Mouse (Mus musculus) heart, adult 2 months (tissue): ENCODE data around the gene Jak3. TPM values are rescaled to one million over a fixed set of nuclear protein-coding genes. Genes with fewer than 3 reads are reported as not detected.

Experiments
- DNase-seq, 2 experiments: peaks; one replicate each; pipeline ENCODE4 v3.0.0; 2021
- H3K27ac ChIP-seq: fragments of 200-600 bp; 2 replicates; pipeline ENCODE4 v1.8.1; 2022
- H3K27me3 ChIP-seq: fragments of 200-500 bp; 2 replicates; pipeline ENCODE4 v1.6.1; 2012; ENCODE audit warnings: mild to moderate bottlenecking, low read length, inconsistent platforms, mixed read lengths; ENCODE audit not compliant: control insufficient read depth, insufficient read depth
- H3K36me3 ChIP-seq: fragments of 200-500 bp; 2 replicates; pipeline ENCODE4 v1.6.1; 2012; ENCODE audit warnings: low read length, inconsistent platforms; ENCODE audit not compliant: control insufficient read depth, insufficient read depth
- H3K4me1 ChIP-seq: fragments of 200-500 bp; 2 replicates; pipeline ENCODE4 v1.6.1; 2011; ENCODE audit warnings: low read length; ENCODE audit not compliant: control insufficient read depth, insufficient read depth
- H3K4me3 ChIP-seq: fragments of 200-600 bp; 2 replicates; pipeline ENCODE4 v1.8.1; 2022
- H3K79me2 ChIP-seq: fragments of 200-500 bp; replicated peaks from 2 replicates; pipeline ENCODE4 v1.6.1; 2012; ENCODE audit warnings: mild to moderate bottlenecking, inconsistent platforms, low read length, moderate library complexity, mixed read lengths; ENCODE audit not compliant: control insufficient read depth, insufficient read depth
- H3K9ac ChIP-seq: fragments of 200-500 bp; 2 replicates; pipeline ENCODE4 v1.6.1; 2012; ENCODE audit warnings: low read depth, mild to moderate bottlenecking, control low read depth, inconsistent platforms, low read length, mixed read lengths
- CTCF ChIP-seq: fragments of 200-600 bp; IDR thresholded peaks from 2 replicates; pipeline ENCODE4 v1.8.1; 2022; ENCODE audit warnings: antibody characterized with exemption, mild to moderate bottlenecking, moderate library complexity
- EP300 ChIP-seq: fragments of 200-500 bp; IDR thresholded peaks from 2 replicates; pipeline ENCODE4 v1.6.1; 2011; ENCODE audit warnings: low read depth, low read length, control low read depth; ENCODE audit not compliant: insufficient read depth
- POLR2A ChIP-seq: fragments of 200-500 bp; IDR thresholded peaks from 2 replicates; pipeline ENCODE4 v1.6.1; 2011; ENCODE audit warnings: mild to moderate bottlenecking, low read depth, low read length, control low read depth; ENCODE audit not compliant: insufficient read depth
- WGBS: fragments of 180-500 bp; shearing (Covaris S2); methylation state at CpG from one replicate; pipeline ENCODE4 v1.1.7; 2018; 5-methylcytosine and 5-hydroxymethylcytosine counted together
- intact Hi-C: fragments of 180-260 bp; cut with DNase I; formaldehyde crosslinking; loops from one replicate; pipeline ENCODE4 v1.15.1; 2025
- polyA plus RNA-seq: library from polyadenylated mRNA; depleted of rRNA; stranded (reverse); fragments of >200 nt; gene quantifications from 2 replicates; pipeline ENCODE4 v1.2.3, GENCODE M21; 2012
- total RNA-seq, 2 experiments: library from RNA; stranded (reverse); gene quantifications; 2 replicates each; pipeline ENCODE4 v1.2.3; 2021

Jak3 gene
- total and polyA plus RNA-seq, 3 experiments = 8.1 to 23.3 (median 8.6) TPM

DNA sequence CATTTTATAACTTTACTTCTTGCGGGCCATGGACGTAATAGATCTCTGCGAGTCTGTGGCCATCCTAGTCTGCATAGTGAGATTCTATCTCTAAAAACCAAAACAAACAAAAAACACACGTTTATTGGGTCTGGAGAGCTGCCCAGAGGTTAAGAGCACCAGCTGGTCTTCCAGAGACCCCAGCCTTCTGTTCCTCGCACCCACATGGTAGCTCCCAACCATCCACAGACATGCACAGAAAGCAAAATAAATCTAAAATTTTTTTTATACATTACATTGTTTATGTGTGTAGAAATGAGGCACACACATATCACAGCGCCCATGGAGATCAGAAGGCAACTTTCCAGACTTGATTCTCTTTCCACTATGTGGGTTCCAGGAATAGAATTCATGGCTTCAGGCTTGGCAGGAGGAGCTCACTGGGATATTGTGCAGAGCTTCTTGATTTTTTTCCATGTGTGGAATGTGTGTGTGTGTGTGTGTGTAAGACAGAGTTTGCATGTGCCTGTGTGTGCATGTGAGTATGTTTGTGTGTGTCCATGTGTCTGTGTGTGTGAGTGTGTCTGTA, 3.8 kb upstream of the Jak3 start:
- no peaks in the 10 kb centered on the region for H3K79me2 ChIP-seq
- H3K4me3 ChIP-seq = peak overlapping the region; percentile 57
- 61% methylated on average over 6 of the region's 6 CpGs for WGBS
- TF ChIP-seq CTCF (no peak), EP300 (no peak), POLR2A (no peak)
- intact Hi-C loops = no loop called here
- peaks cover 5% of the 10 kb centered on the region for H3K4me1 ChIP-seq
- DNase-seq = no peak
- H3K9ac ChIP-seq = peak overlapping the region; percentile 67
- peak overlapping the region; percentile 80 for H3K27ac ChIP-seq
- H3K36me3 ChIP-seq = no peaks in the 10 kb centered on the region
- H3K27me3 ChIP-seq = no peaks in the 10 kb centered on the region

GRCm38 (mm10) chr8:71674071-71674470, 2.0 kb upstream of the Jak3 start:
- intact Hi-C loops = no loop called here
- TF ChIP-seq CTCF (no peak), POLR2A (no peak), EP300 (no peak)
- H3K27me3 ChIP-seq = no peaks in the 10 kb centered on the region
- no peaks in the 10 kb centered on the region for H3K36me3 ChIP-seq
- no peaks in the 10 kb centered on the region for H3K79me2 ChIP-seq
- 70% methylated on average over 2 of the region's 2 CpGs for WGBS
- H3K4me1 ChIP-seq = peaks cover 5% of the 10 kb centered on the region; the same call in 1 of the 2 replicates
- H3K9ac ChIP-seq = no peak overlapping the region
- no peak overlapping the region for H3K4me3 ChIP-seq
- H3K27ac ChIP-seq = no peak overlapping the region
- DNase-seq = no peak

DNA sequence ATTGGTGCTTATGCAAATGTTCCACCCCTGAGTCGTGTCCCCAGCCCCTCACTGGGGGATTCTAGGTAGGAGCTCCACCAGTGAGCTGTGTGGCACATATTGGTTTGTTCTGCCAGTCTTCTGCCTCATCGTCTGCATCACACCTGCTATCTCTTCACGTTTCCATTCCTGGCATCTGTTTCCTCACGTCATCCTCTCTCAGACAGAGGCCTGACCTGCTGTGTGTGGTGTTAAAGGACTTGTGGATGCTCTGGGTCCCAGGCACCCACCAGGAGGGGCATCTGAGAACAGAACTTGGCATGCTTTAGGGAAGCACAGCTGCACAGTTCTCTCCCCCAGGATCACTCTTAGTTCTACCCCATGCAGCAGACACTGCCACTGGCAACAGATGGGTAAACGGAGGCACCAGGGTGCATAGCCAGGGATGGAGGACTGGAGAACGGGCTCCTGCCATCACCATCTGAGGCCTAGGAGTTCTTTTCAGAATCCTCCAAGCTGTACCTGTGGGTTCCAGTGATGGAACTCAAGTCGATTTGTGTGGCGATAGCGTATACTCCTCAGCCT, 558 bp upstream of the Jak3 start:
- Histone ChIP-seq H3K4me3 (peak overlapping the region; percentile 76), H3K4me1 (peaks cover 7% of the 10 kb centered on the region; the same call in 1 of the 2 replicates), H3K36me3 (no peaks in the 10 kb centered on the region), H3K9ac (peak overlapping the region; percentile 8), H3K79me2 (no peaks in the 10 kb centered on the region), H3K27me3 (no peaks in the 10 kb centered on the region), H3K27ac (peak overlapping the region; percentile 98)
- no peak for TF ChIP-seq POLR2A
- no peak for TF ChIP-seq EP300
- TF ChIP-seq CTCF = no peak
- intact Hi-C loops = loop anchor here (1.0 kb wide), 1 partner anchor 26 kb away; the partner anchor contains the start of gene B3gnt3
- no peak for DNase-seq
- 48% methylated on average over 9 of the region's 9 CpGs for WGBS

- Histone ChIP-seq H3K27ac (peak overlapping the region; percentile 98), H3K4me3 (peak overlapping the region; percentile 76), H3K79me2 (no peaks in the 10 kb centered on the region), H3K9ac (peak overlapping the region; percentile 96), H3K36me3 (no peaks in the 10 kb centered on the region), H3K27me3 (no peaks in the 10 kb centered on the region), H3K4me1 (peaks cover 7% of the 10 kb centered on the region; the same call in 1 of the 2 replicates)
- intact Hi-C loops = loop anchor here (1.0 kb wide), 1 partner anchor 24 kb away; the partner anchor contains the start of gene B3gnt3
- no peak for DNase-seq
- 37% methylated on average over 9 of the region's 9 CpGs for WGBS
- TF ChIP-seq CTCF = no peak
- no peak for TF ChIP-seq POLR2A
- TF ChIP-seq EP300 = no peak
Observed at GRCm38 (mm10) chr8:71676803-71677202, 707 bp downstream of the Jak3 start.

DNA sequence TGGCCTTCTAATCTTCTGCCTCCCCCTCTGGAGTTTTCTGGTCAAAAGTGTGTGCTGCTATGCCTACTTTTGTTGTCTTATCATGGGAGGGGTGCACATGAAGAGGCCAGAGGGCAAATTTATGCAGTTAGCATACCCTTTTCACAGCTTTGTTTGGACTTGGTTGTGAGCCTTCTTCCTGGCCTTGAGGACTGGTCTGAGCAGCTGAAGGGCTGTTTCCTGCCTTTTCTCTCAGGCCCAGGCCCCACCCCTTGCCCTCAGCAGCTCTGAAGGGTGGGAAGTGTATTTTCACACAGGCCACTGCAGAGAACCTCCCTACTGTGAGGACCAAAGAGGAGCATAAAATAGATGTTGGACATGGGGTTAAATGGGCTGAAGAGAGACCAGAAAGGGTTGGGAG, 1.5 kb downstream of the Jak3 start:
- Histone ChIP-seq H3K36me3 (no peaks in the 10 kb centered on the region), H3K4me3 (peak overlapping the region; percentile 76; the same call in 1 of the 2 replicates), H3K4me1 (peaks cover 7% of the 10 kb centered on the region; the same call in 1 of the 2 replicates), H3K79me2 (no peaks in the 10 kb centered on the region), H3K9ac (peak overlapping the region; percentile 20; the same call in 1 of the 2 replicates), H3K27me3 (no peaks in the 10 kb centered on the region), H3K27ac (peak overlapping the region; percentile 98)
- TF ChIP-seq POLR2A (peak; percentile 80), CTCF (no peak), EP300 (no peak)
- intact Hi-C loops = no loop called here
- DNase-seq = peak in 1 of 2 experiments; percentile 65

DNA sequence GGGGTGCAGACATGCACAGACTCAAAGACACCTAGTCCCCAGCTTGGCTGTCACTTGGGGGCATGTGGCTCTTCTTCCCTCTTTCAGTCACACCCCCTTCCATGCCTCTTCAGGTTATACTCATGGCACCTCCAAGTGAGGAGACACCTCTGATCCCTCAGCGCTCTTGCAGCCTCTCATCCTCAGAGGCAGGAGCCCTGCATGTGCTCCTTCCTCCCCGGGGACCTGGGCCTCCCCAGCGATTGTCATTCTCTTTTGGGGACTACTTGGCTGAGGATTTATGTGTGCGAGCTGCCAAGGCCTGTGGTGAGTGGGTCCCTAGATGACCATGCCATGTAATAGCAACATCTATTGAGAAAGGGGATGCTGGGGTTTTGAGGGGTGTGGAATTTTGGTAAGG, 2.1 kb downstream of the Jak3 start:
- Histone ChIP-seq H3K27me3 (no peaks in the 10 kb centered on the region), H3K4me1 (peaks cover 7% of the 10 kb centered on the region; the same call in 1 of the 2 replicates), H3K36me3 (no peaks in the 10 kb centered on the region), H3K4me3 (no peak overlapping the region), H3K27ac (peak overlapping the region; percentile 98), H3K9ac (no peak overlapping the region; the same call in 1 of the 2 replicates), H3K79me2 (no peaks in the 10 kb centered on the region)
- DNase-seq = no peak
- no peak for TF ChIP-seq EP300
- no peak for TF ChIP-seq POLR2A
- TF ChIP-seq CTCF = no peak
- intact Hi-C loops = no loop called here
- WGBS = 54% methylated on average over 4 of the region's 4 CpGs
